In genomic region chr5:65505786-65506185, GRCm38 (mm10) we compare ENCODE assay signal across 9 mouse cellular contexts. TPM values are rescaled to one million over a fixed set of nuclear protein-coding genes. Genes with fewer than 3 reads are reported as not detected.
A peak's percentile ranks its signal among the peaks of the same experiment; 100 is the strongest.
DNase-seq lines count a peak whose midpoint lies in the region; ATAC-seq lines count a peak whose summit lies in the region.
"Had no signal": no experiment of that assay in that cellular context is flagged by ENCODE, and none has a peak within 500 bp of the region (broad histone marks: within the 10 kb centered on the region; RNA-seq: fewer than 3 reads in every experiment).

No protein-coding gene starts in this region.

- WGBS in embryonic facial prominence, embryonic 15.5 days: 9% methylated on average over 8 of the region's 8 CpGs
- 14% methylated on average over 8 of the region's 8 CpGs for WGBS in midbrain, embryonic 16.5 days

- no peaks in the 10 kb centered on the region for H3K9me3 ChIP-seq in embryonic facial prominence, embryonic 15.5 days (replicated peaks)
- no peaks in the 10 kb centered on the region for H3K9me3 ChIP-seq in midbrain, embryonic 16.5 days (replicated peaks; ENCODE audit: control insufficient read depth, low read length, poor library complexity, severe bottlenecking)

- no peaks in the 10 kb centered on the region for H3K4me1 ChIP-seq in embryonic facial prominence, embryonic 15.5 days
- no peaks in the 10 kb centered on the region for H3K4me1 ChIP-seq in midbrain, embryonic 16.5 days (ENCODE audit: control insufficient read depth, insufficient read depth, low read length)

- peak; percentile 44 to 62 for DNase-seq in cerebellum, postnatal 10 days
- no peak for DNase-seq in cerebellum, adult 9-10 months
- DNase-seq in CD4-positive helper T cell, adult 2 months (ENCODE audit: low read depth, low spot score): peak; percentile 39
- DNase-seq in kidney, postnatal 36 days: peak; percentile 9 to 43
- DNase-seq in frontal cortex, postnatal 14 days (ENCODE audit: low spot score in 2 of 2): no peak
- DNase-seq in gastrocnemius, adult 8-10 months (ENCODE audit: low spot score in 2 of 2): no peak

- H3K4me2 ChIP-seq in embryonic facial prominence, embryonic 15.5 days (replicated peaks): peak overlapping the region; percentile 30
- H3K4me2 ChIP-seq in midbrain, embryonic 16.5 days (ENCODE audit: low read length): peak overlapping the region; percentile 36

- H3K27me3 ChIP-seq in embryonic facial prominence, embryonic 15.5 days: no peaks in the 10 kb centered on the region
- no peaks in the 10 kb centered on the region for H3K27me3 ChIP-seq in midbrain, embryonic 16.5 days (ENCODE audit: control insufficient read depth, insufficient read depth, low read depth, low read length)

- H3K9ac ChIP-seq in embryonic facial prominence, embryonic 15.5 days: no peak overlapping the region
- no peak overlapping the region for H3K9ac ChIP-seq in midbrain, embryonic 16.5 days (ENCODE audit: low read depth, low read length)

- ATAC-seq in embryonic facial prominence, embryonic 15.5 days (ENCODE audit: insufficient number of reproducible peaks, low FRiP score, low TSS enrichment, low read depth): no peak
- no peak for ATAC-seq in midbrain, embryonic 16.5 days

- H3K4me3 ChIP-seq in embryonic facial prominence, embryonic 15.5 days (replicated peaks): no peak overlapping the region
- no peak overlapping the region for H3K4me3 ChIP-seq in midbrain, embryonic 16.5 days (ENCODE audit: low read depth, low read length)

- H3K27ac ChIP-seq in embryonic facial prominence, embryonic 15.5 days (replicated peaks): no peak overlapping the region
- H3K27ac ChIP-seq in midbrain, embryonic 16.5 days (ENCODE audit: low read length): no peak overlapping the region

- no peaks in the 10 kb centered on the region for H3K36me3 ChIP-seq in embryonic facial prominence, embryonic 15.5 days
- H3K36me3 ChIP-seq in midbrain, embryonic 16.5 days (ENCODE audit: control insufficient read depth, insufficient read depth, low read length): no peaks in the 10 kb centered on the region

RNA-seq across cellular contexts. Expression of gene Gm43552, which starts 13.2 kb away (rescaled TPM):
- polyA plus RNA-seq in embryonic facial prominence, embryonic 15.5 days (2015; fragmentation: Nextera tagmentation; extraction: Ambion mirVana): 1.4 TPM in 1 of 2 replicates, not detected in the other
- not detected in 2 replicates for polyA plus RNA-seq in midbrain, embryonic 16.5 days (2015; fragmentation: Nextera tagmentation; extraction: Ambion mirVana)
- 1 to 10 TPM in 2 of 4 experiments, not detected in 2; 1.4 to 6.5 TPM for total RNA-seq in gastrocnemius, adult 8-10 months (2022)
- polyA plus RNA-seq: C2C12 had no signal

RNA-seq across cellular contexts. Expression of gene Smim14, which starts 31.2 kb away (rescaled TPM):
- 142 and 154 TPM in 2 replicates for polyA plus RNA-seq in embryonic facial prominence, embryonic 15.5 days (2015; fragmentation: Nextera tagmentation; extraction: Ambion mirVana)
- 213 and 227 TPM in 2 replicates for polyA plus RNA-seq in midbrain, embryonic 16.5 days (2015; fragmentation: Nextera tagmentation; extraction: Ambion mirVana)
- total RNA-seq in gastrocnemius, adult 8-10 months (2022): 10 to 100 TPM; 29.1 to 34.4 (median 30.4) TPM

RNA-seq across cellular contexts. Expression of gene Ube2k, which starts 31.2 kb away (rescaled TPM):
- polyA plus RNA-seq in embryonic facial prominence, embryonic 15.5 days (2015; fragmentation: Nextera tagmentation; extraction: Ambion mirVana): 172 and 181 TPM in 2 replicates
- 186 and 206 TPM in 2 replicates for polyA plus RNA-seq in midbrain, embryonic 16.5 days (2015; fragmentation: Nextera tagmentation; extraction: Ambion mirVana)
- total RNA-seq in gastrocnemius, adult 8-10 months (2022): 10 to 100 TPM; 47.2 to 60.8 (median 55.1) TPM

Comparison
In these comparisons a context has a peak if more than half of its experiments do, and no peak if none do; other contexts are left out.
1. DNase-seq: peak in cerebellum, postnatal 10 days (2 of 2), CD4-positive helper T cell, adult 2 months (single experiment) and kidney, postnatal 36 days (2 of 2); none in cerebellum, adult 9-10 months (single experiment), frontal cortex, postnatal 14 days (0 of 2) and gastrocnemius, adult 8-10 months (0 of 2).